Mouse (Mus musculus): ENCODE data around the gene Prkar2a. TPM values are rescaled to one million over a fixed set of nuclear protein-coding genes. Genes with fewer than 3 reads are reported as not detected.

Gene Prkar2a
- polyA plus RNA-seq, 1 experiment from 2014 or later: 45.0 TPM

GRCm38 (mm10) chr9:108787080-108787479, 98.0 kb downstream of the Prkar2a start:
- H3K9me3 ChIP-seq (ENCODE audit: control insufficient read depth, low read length): no peaks in the 10 kb centered on the region
- no peak overlapping the region for H3K27ac ChIP-seq (ENCODE audit: low read depth, low read length)
- no peak overlapping the region for H3K4me2 ChIP-seq (replicated peaks; ENCODE audit: low read depth, low read length)
- H3K27me3 ChIP-seq (ENCODE audit: control insufficient read depth, insufficient read depth, low read length): no peaks in the 10 kb centered on the region
- H3K9ac ChIP-seq (ENCODE audit: low read depth, low read length): no peak overlapping the region
- no peaks in the 10 kb centered on the region for H3K36me3 ChIP-seq (ENCODE audit: control insufficient read depth, insufficient read depth, low read length)
- peaks cover 6% of the 10 kb centered on the region; the same call in 1 of the 2 replicates for H3K4me1 ChIP-seq (replicated peaks; ENCODE audit: control insufficient read depth, insufficient read depth, low read length)
- no peak for DNase-seq (ENCODE audit: low spot score)
- 90% methylated on average over 2 of the region's 2 CpGs for WGBS
- H3K4me3 ChIP-seq (ENCODE audit: low read depth, low read length): no peak overlapping the region
- no peak for ATAC-seq (ENCODE audit: low FRiP score)

GRCm38 (mm10) chr9:108788713-108789112, 99.6 kb downstream of the Prkar2a start:
- Histone ChIP-seq H3K27me3 (ENCODE audit: control insufficient read depth, insufficient read depth, low read length) (no peaks in the 10 kb centered on the region), H3K4me3 (ENCODE audit: low read depth, low read length) (no peak overlapping the region), H3K4me1 (replicated peaks; ENCODE audit: control insufficient read depth, insufficient read depth, low read length) (peaks cover 3% of the 10 kb centered on the region; the same call in 1 of the 2 replicates), H3K9ac (ENCODE audit: low read depth, low read length) (no peak overlapping the region), H3K4me2 (replicated peaks; ENCODE audit: low read depth, low read length) (no peak overlapping the region), H3K27ac (ENCODE audit: low read depth, low read length) (no peak overlapping the region), H3K36me3 (ENCODE audit: control insufficient read depth, insufficient read depth, low read length) (no peaks in the 10 kb centered on the region), H3K9me3 (ENCODE audit: control insufficient read depth, low read length) (no peaks in the 10 kb centered on the region)
- DNase-seq (ENCODE audit: low spot score) (no peak), ATAC-seq (ENCODE audit: low FRiP score) (no peak)
- 82% methylated on average over 3 of the region's 3 CpGs for WGBS

- DNase-seq (ENCODE audit: low spot score): no peak
- 94% methylated on average over 1 of the region's 1 CpGs for WGBS
- Histone ChIP-seq H3K36me3 (ENCODE audit: control insufficient read depth, insufficient read depth, low read length) (0 out of 2 replicates have a peak, but pooled peaks cover 3% of the 10 kb centered on the region), H3K4me1 (replicated peaks; ENCODE audit: control insufficient read depth, insufficient read depth, low read length) (no peaks in the 10 kb centered on the region; the same call in 1 of the 2 replicates), H3K4me3 (ENCODE audit: low read depth, low read length) (no peak overlapping the region), H3K27me3 (ENCODE audit: control insufficient read depth, insufficient read depth, low read length) (no peaks in the 10 kb centered on the region), H3K9ac (ENCODE audit: low read depth, low read length) (no peak overlapping the region), H3K27ac (ENCODE audit: low read depth, low read length) (no peak overlapping the region), H3K4me2 (replicated peaks; ENCODE audit: low read depth, low read length) (no peak overlapping the region), H3K9me3 (ENCODE audit: control insufficient read depth, low read length) (no peaks in the 10 kb centered on the region)
- ATAC-seq (ENCODE audit: low FRiP score): no peak
Observed at GRCm38 (mm10) chr9:108792307-108792706, 103.2 kb downstream of the Prkar2a start.

- Histone ChIP-seq H3K36me3 (ENCODE audit: control insufficient read depth, insufficient read depth, low read length) (0 out of 2 replicates have a peak, but pooled peaks cover 6% of the 10 kb centered on the region), H3K27ac (ENCODE audit: low read depth, low read length) (no peak overlapping the region), H3K27me3 (ENCODE audit: control insufficient read depth, insufficient read depth, low read length) (no peaks in the 10 kb centered on the region), H3K9ac (ENCODE audit: low read depth, low read length) (no peak overlapping the region), H3K4me3 (ENCODE audit: low read depth, low read length) (no peak overlapping the region), H3K9me3 (ENCODE audit: control insufficient read depth, low read length) (no peaks in the 10 kb centered on the region), H3K4me1 (replicated peaks; ENCODE audit: control insufficient read depth, insufficient read depth, low read length) (no peaks in the 10 kb centered on the region; the same call in 1 of the 2 replicates), H3K4me2 (replicated peaks; ENCODE audit: low read depth, low read length) (no peak overlapping the region)
- DNase-seq (ENCODE audit: low spot score) (no peak), ATAC-seq (ENCODE audit: low FRiP score) (no peak)
- WGBS: 66% methylated on average over 3 of the region's 3 CpGs
Observed at GRCm38 (mm10) chr9:108792730-108793129, 103.6 kb downstream of the Prkar2a start.

GRCm38 (mm10) chr9:108795281-108795680, 106.2 kb downstream of the Prkar2a start:
- Histone ChIP-seq H3K9me3 (ENCODE audit: control insufficient read depth, low read length) (no peaks in the 10 kb centered on the region), H3K4me2 (replicated peaks; ENCODE audit: low read depth, low read length) (no peak overlapping the region), H3K27me3 (ENCODE audit: control insufficient read depth, insufficient read depth, low read length) (no peaks in the 10 kb centered on the region), H3K9ac (ENCODE audit: low read depth, low read length) (no peak overlapping the region), H3K36me3 (ENCODE audit: control insufficient read depth, insufficient read depth, low read length) (peaks cover 10% of the 10 kb centered on the region; the same call in 1 of the 2 replicates), H3K27ac (ENCODE audit: low read depth, low read length) (no peak overlapping the region), H3K4me1 (replicated peaks; ENCODE audit: control insufficient read depth, insufficient read depth, low read length) (no peaks in the 10 kb centered on the region), H3K4me3 (ENCODE audit: low read depth, low read length) (no peak overlapping the region)
- ATAC-seq (ENCODE audit: low FRiP score): no peak
- 64% methylated on average over 2 of the region's 2 CpGs for WGBS
- DNase-seq (ENCODE audit: low spot score): no peak

- Histone ChIP-seq H3K36me3 (ENCODE audit: control insufficient read depth, insufficient read depth, low read length) (peaks cover 10% of the 10 kb centered on the region; the same call in 1 of the 2 replicates), H3K4me1 (replicated peaks; ENCODE audit: control insufficient read depth, insufficient read depth, low read length) (no peaks in the 10 kb centered on the region), H3K27ac (ENCODE audit: low read depth, low read length) (no peak overlapping the region), H3K4me2 (replicated peaks; ENCODE audit: low read depth, low read length) (no peak overlapping the region), H3K4me3 (ENCODE audit: low read depth, low read length) (no peak overlapping the region), H3K27me3 (ENCODE audit: control insufficient read depth, insufficient read depth, low read length) (no peaks in the 10 kb centered on the region), H3K9me3 (ENCODE audit: control insufficient read depth, low read length) (no peaks in the 10 kb centered on the region), H3K9ac (ENCODE audit: low read depth, low read length) (no peak overlapping the region)
- 41% methylated on average over 11 of the region's 11 CpGs for WGBS
- ATAC-seq (ENCODE audit: low FRiP score) (0 out of 2 replicates have a peak, but pooled peaks have one; percentile 57), DNase-seq (ENCODE audit: low spot score) (no peak)
Observed at GRCm38 (mm10) chr9:108795762-108796161, 106.6 kb downstream of the Prkar2a start.

- H3K4me2 ChIP-seq (replicated peaks; ENCODE audit: low read depth, low read length): no peak overlapping the region
- peaks cover 10% of the 10 kb centered on the region; the same call in 1 of the 2 replicates for H3K36me3 ChIP-seq (ENCODE audit: control insufficient read depth, insufficient read depth, low read length)
- no peaks in the 10 kb centered on the region for H3K9me3 ChIP-seq (ENCODE audit: control insufficient read depth, low read length)
- H3K4me3 ChIP-seq (ENCODE audit: low read depth, low read length): no peak overlapping the region
- no peak for ATAC-seq (ENCODE audit: low FRiP score)
- WGBS: 90% methylated on average over 4 of the region's 4 CpGs
- no peaks in the 10 kb centered on the region for H3K4me1 ChIP-seq (replicated peaks; ENCODE audit: control insufficient read depth, insufficient read depth, low read length)
- H3K27me3 ChIP-seq (ENCODE audit: control insufficient read depth, insufficient read depth, low read length): no peaks in the 10 kb centered on the region
- no peak for DNase-seq (ENCODE audit: low spot score)
- no peak overlapping the region for H3K27ac ChIP-seq (ENCODE audit: low read depth, low read length)
- no peak overlapping the region for H3K9ac ChIP-seq (ENCODE audit: low read depth, low read length)
Observed at GRCm38 (mm10) chr9:108796351-108796981, 107.4 kb downstream of the Prkar2a start.

GRCm38 (mm10) chr9:108797477-108797876, 108.4 kb downstream of the Prkar2a start:
- Histone ChIP-seq H3K27me3 (ENCODE audit: control insufficient read depth, insufficient read depth, low read length) (no peaks in the 10 kb centered on the region), H3K9me3 (ENCODE audit: control insufficient read depth, low read length) (no peaks in the 10 kb centered on the region), H3K27ac (ENCODE audit: low read depth, low read length) (no peak overlapping the region), H3K4me2 (replicated peaks; ENCODE audit: low read depth, low read length) (no peak overlapping the region), H3K4me3 (ENCODE audit: low read depth, low read length) (no peak overlapping the region), H3K4me1 (replicated peaks; ENCODE audit: control insufficient read depth, insufficient read depth, low read length) (no peaks in the 10 kb centered on the region), H3K9ac (ENCODE audit: low read depth, low read length) (no peak overlapping the region), H3K36me3 (ENCODE audit: control insufficient read depth, insufficient read depth, low read length) (peaks cover 10% of the 10 kb centered on the region; the same call in 1 of the 2 replicates)
- DNase-seq (ENCODE audit: low spot score) (no peak), ATAC-seq (ENCODE audit: low FRiP score) (no peak)
- WGBS: 86% methylated on average over 7 of the region's 7 CpGs

GRCm38 (mm10) chr9:108798508-108799075, 109.5 kb downstream of the Prkar2a start:
- ATAC-seq (ENCODE audit: low FRiP score): no peak
- Histone ChIP-seq H3K9me3 (ENCODE audit: control insufficient read depth, low read length) (no peaks in the 10 kb centered on the region), H3K36me3 (ENCODE audit: control insufficient read depth, insufficient read depth, low read length) (peaks cover 10% of the 10 kb centered on the region; the same call in 1 of the 2 replicates), H3K9ac (ENCODE audit: low read depth, low read length) (no peak overlapping the region), H3K4me1 (replicated peaks; ENCODE audit: control insufficient read depth, insufficient read depth, low read length) (no peaks in the 10 kb centered on the region), H3K27ac (ENCODE audit: low read depth, low read length) (no peak overlapping the region), H3K27me3 (ENCODE audit: control insufficient read depth, insufficient read depth, low read length) (no peaks in the 10 kb centered on the region), H3K4me3 (ENCODE audit: low read depth, low read length) (no peak overlapping the region), H3K4me2 (replicated peaks; ENCODE audit: low read depth, low read length) (no peak overlapping the region)
- DNase-seq (ENCODE audit: low spot score): no peak
- 88% methylated on average over 5 of the region's 5 CpGs for WGBS

All from hindbrain, embryonic 11.5 days (tissue).